Mouse (Mus musculus) CH12.LX (cell line): ENCODE results near the gene Zfhx3.

Experiments
- POLR2A ChIP-seq: IDR thresholded peaks from 2 replicates; pipeline ENCODE4 v1.6.1; 2011; ENCODE audit warnings: low read depth, mild to moderate bottlenecking, improper control_type of control experiment, low read length
- SIN3A ChIP-seq: IDR thresholded peaks from 2 replicates; pipeline ENCODE4 v1.6.1; 2012; ENCODE audit warnings: low read length, improper control_type of control experiment, inconsistent platforms

DNA sequence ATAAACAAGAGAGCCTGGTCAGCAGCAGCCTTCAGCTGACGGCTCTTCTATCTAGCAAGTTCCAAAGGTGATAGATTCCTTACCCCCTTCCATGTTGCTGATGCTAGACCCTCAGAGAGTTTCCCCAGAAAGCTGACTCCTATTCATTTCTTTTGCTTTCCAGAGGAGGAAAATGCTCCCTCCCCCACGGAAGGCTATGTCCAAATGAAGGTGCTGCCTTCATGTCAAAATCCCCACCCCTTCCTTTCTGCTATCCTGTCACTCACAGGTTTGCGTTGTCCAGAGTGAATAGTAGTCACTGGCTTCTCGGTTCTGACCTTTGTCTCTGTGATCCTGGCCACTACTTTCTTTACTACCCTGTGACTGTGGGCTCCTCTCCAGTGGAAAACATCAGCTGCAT is 406.3 kb downstream of the Zfhx3 start:
- TF ChIP-seq SIN3A: no peak
- peak; percentile 48 for TF ChIP-seq POLR2A
